Mouse (Mus musculus): ENCODE results near the gene Ankrd31. TPM values are rescaled to one million over a fixed set of nuclear protein-coding genes. Genes with fewer than 3 reads are reported as not detected.

Ankrd31 gene
- not detected in 2 replicates for polyA plus RNA-seq (2016; fragmentation: Nextera tagmentation; extraction: Ambion mirVana)

DNA sequence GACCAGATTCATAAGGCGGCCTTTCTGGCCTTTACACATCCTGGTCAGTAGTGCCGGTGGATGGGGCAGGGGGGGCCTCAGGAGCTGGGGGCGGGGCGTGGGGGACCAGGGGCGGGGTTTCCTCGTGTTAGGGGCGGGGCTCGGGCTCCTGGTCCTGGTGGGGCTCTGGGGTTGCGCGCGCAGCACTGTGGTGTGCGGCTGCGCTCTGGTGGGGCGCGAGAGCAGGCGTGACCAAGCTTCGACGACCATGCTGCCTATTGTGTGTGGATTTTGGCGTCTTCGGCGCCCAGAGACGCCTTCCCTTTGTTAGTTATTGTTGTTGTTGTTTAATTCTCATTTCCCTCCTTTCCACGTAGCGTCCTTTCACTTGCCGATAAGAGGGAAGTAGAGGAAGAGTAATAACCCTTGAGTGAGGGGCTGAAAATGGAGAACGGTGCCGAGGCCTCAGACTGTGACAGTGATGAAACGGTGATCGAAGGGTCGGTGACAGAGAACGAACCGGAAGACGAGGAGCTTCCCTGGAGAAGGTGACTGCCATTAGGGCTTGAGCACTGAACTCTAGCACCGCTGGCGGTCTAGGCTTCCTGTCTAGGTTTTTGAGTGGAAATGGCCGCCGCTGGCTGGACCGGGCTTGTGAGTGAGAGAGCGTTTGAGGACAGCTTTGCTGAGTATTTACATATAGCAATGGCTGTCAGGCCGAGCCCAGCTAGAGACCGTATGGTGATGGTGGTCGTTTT lies at the start of gene Ankrd31:
Gene Ankrd31 (plus strand): TSS at position 164 of the 737 bp plus-strand sequence.
- WGBS: 90% methylated on average over 42 of the region's 42 CpGs
- H3K4me3 ChIP-seq: no peak within 1 kb of the TSS
- no peaks in the 10 kb centered on the region for H3K9me3 ChIP-seq
- no peaks in the 10 kb centered on the region for H3K27me3 ChIP-seq (replicated peaks)
- no peaks in the 10 kb centered on the region for H3K36me3 ChIP-seq
- no peak within 1 kb of the TSS for H3K27ac ChIP-seq
- no peak for ATAC-seq (ENCODE audit: low FRiP score, low read depth)
- H3K4me1 ChIP-seq: no peaks in the 10 kb centered on the region
- no peak within 1 kb of the TSS for H3K9ac ChIP-seq
- H3K4me2 ChIP-seq (replicated peaks): no peak within 1 kb of the TSS

- no peaks in the 10 kb centered on the region for H3K27me3 ChIP-seq (replicated peaks)
- H3K4me3 ChIP-seq: no peak overlapping the region
- no peak overlapping the region for H3K4me2 ChIP-seq (replicated peaks)
- ATAC-seq (ENCODE audit: low FRiP score, low read depth): no peak
- no peak overlapping the region for H3K9ac ChIP-seq
- H3K4me1 ChIP-seq: no peaks in the 10 kb centered on the region
- no peaks in the 10 kb centered on the region for H3K9me3 ChIP-seq
- no peaks in the 10 kb centered on the region for H3K36me3 ChIP-seq
- WGBS: 83% methylated on average over 9 of the region's 9 CpGs
- H3K27ac ChIP-seq: no peak overlapping the region
Observed at GRCm38 (mm10) chr13:96702567-96703278, 45.3 kb upstream of the Ankrd31 start.

- H3K4me3 ChIP-seq: no peak overlapping the region
- WGBS: 81% methylated on average over 8 of the region's 8 CpGs
- no peak overlapping the region for H3K27ac ChIP-seq
Observed at GRCm38 (mm10) chr13:96709269-96710233, 38.5 kb upstream of the Ankrd31 start.

DNA sequence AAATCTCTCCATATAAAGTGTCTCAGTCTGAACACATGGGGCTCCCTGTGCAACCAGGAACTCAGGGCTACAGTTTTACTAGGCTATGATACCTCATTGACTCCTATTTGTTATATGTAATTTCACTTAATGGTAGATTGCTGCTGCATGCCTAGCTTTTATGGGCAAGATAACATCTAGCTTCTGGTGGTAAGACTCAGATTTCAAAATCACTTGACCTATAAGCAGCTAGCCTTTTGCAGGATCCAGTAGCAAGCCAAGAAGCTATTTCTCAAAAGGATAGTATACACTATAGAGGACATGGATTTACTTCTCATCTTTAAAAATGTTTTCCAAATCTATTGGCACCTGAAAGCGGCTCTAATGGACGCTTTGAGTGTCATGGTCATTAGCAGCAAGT lies 31.8 kb upstream of the Ankrd31 start:
- Histone ChIP-seq H3K4me3 (no peak overlapping the region), H3K27me3 (replicated peaks) (no peaks in the 10 kb centered on the region), H3K9me3 (no peaks in the 10 kb centered on the region), H3K9ac (no peak overlapping the region), H3K4me2 (replicated peaks) (no peak overlapping the region), H3K4me1 (no peaks in the 10 kb centered on the region), H3K27ac (no peak overlapping the region), H3K36me3 (no peaks in the 10 kb centered on the region)
- WGBS: 87% methylated on average over 2 of the region's 2 CpGs
- ATAC-seq (ENCODE audit: low FRiP score, low read depth): no peak

More at GRCm38 (mm10) chr13:96709269-96710233, 38.5 kb upstream of the Ankrd31 start:
- Histone ChIP-seq H3K27me3 (replicated peaks) (no peaks in the 10 kb centered on the region), H3K4me2 (replicated peaks) (no peak overlapping the region), H3K9ac (no peak overlapping the region), H3K36me3 (no peaks in the 10 kb centered on the region), H3K9me3 (no peaks in the 10 kb centered on the region), H3K4me1 (no peaks in the 10 kb centered on the region)
- ATAC-seq (ENCODE audit: low FRiP score, low read depth): no peak

DNA sequence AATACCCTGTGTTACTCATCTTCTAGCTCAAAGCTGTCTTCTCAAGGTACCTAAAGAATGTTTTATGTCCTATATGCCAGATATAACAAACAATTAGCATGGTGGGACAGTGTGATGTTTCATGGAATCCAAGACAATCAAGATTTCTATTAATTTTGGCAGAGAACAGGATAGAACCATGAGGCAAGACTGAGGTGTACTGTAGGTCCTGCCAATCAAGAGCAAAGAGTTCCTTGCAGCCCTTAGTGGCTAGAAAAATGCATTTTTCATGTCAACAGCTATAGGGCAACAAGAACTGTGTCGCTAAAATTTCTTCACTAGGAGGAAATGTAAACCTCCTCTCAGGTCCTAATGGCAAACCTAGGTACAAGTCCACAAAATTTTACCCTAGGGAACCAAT lies 30.3 kb upstream of the Ankrd31 start:
- ATAC-seq (ENCODE audit: low FRiP score, low read depth): no peak
- no peak overlapping the region for H3K27ac ChIP-seq
- H3K9ac ChIP-seq: no peak overlapping the region
- H3K27me3 ChIP-seq (replicated peaks): no peaks in the 10 kb centered on the region
- no peaks in the 10 kb centered on the region for H3K36me3 ChIP-seq
- no peaks in the 10 kb centered on the region for H3K4me1 ChIP-seq
- no peaks in the 10 kb centered on the region for H3K9me3 ChIP-seq
- no peak overlapping the region for H3K4me2 ChIP-seq (replicated peaks)
- WGBS: 69% methylated on average over 1 of the region's 1 CpGs
- no peak overlapping the region for H3K4me3 ChIP-seq

- ATAC-seq (ENCODE audit: low FRiP score, low read depth): no peak
Observed at GRCm38 (mm10) chr13:96720003-96720402, 28.1 kb upstream of the Ankrd31 start.

GRCm38 (mm10) chr13:96728289-96728688 lies 19.8 kb upstream of the Ankrd31 start:
- H3K4me3 ChIP-seq: no peak overlapping the region
- no peak overlapping the region for H3K4me2 ChIP-seq (replicated peaks)
- ATAC-seq (ENCODE audit: low FRiP score, low read depth): no peak
- H3K4me1 ChIP-seq: no peaks in the 10 kb centered on the region
- H3K9ac ChIP-seq: no peak overlapping the region
- no peak overlapping the region for H3K27ac ChIP-seq
- 68% methylated on average over 7 of the region's 7 CpGs for WGBS
- no peaks in the 10 kb centered on the region for H3K27me3 ChIP-seq (replicated peaks)
- no peaks in the 10 kb centered on the region for H3K9me3 ChIP-seq
- no peaks in the 10 kb centered on the region for H3K36me3 ChIP-seq

More at GRCm38 (mm10) chr13:96720003-96720402, 28.1 kb upstream of the Ankrd31 start:
- Histone ChIP-seq H3K4me2 (replicated peaks) (no peak overlapping the region), H3K27me3 (replicated peaks) (no peaks in the 10 kb centered on the region), H3K4me3 (no peak overlapping the region), H3K9ac (no peak overlapping the region), H3K36me3 (no peaks in the 10 kb centered on the region), H3K9me3 (no peaks in the 10 kb centered on the region), H3K27ac (no peak overlapping the region), H3K4me1 (no peaks in the 10 kb centered on the region)
- 91% methylated on average over 2 of the region's 2 CpGs for WGBS

GRCm38 (mm10) chr13:96729146-96729545 lies 18.9 kb upstream of the Ankrd31 start:
- WGBS: 97% methylated on average over 5 of the region's 5 CpGs
- Histone ChIP-seq H3K27ac (no peak overlapping the region), H3K9me3 (no peaks in the 10 kb centered on the region), H3K4me2 (replicated peaks) (no peak overlapping the region), H3K27me3 (replicated peaks) (no peaks in the 10 kb centered on the region), H3K36me3 (no peaks in the 10 kb centered on the region), H3K4me1 (no peaks in the 10 kb centered on the region), H3K9ac (no peak overlapping the region), H3K4me3 (no peak overlapping the region)
- ATAC-seq (ENCODE audit: low FRiP score, low read depth): no peak

GRCm38 (mm10) chr13:96730116-96730515 lies 18.0 kb upstream of the Ankrd31 start:
- Histone ChIP-seq H3K27ac (no peak overlapping the region), H3K4me2 (replicated peaks) (no peak overlapping the region), H3K9me3 (no peaks in the 10 kb centered on the region), H3K4me1 (no peaks in the 10 kb centered on the region), H3K4me3 (no peak overlapping the region), H3K27me3 (replicated peaks) (no peaks in the 10 kb centered on the region), H3K9ac (no peak overlapping the region), H3K36me3 (no peaks in the 10 kb centered on the region)
- ATAC-seq (ENCODE audit: low FRiP score, low read depth): no peak
- 85% methylated on average over 1 of the region's 1 CpGs for WGBS

DNA sequence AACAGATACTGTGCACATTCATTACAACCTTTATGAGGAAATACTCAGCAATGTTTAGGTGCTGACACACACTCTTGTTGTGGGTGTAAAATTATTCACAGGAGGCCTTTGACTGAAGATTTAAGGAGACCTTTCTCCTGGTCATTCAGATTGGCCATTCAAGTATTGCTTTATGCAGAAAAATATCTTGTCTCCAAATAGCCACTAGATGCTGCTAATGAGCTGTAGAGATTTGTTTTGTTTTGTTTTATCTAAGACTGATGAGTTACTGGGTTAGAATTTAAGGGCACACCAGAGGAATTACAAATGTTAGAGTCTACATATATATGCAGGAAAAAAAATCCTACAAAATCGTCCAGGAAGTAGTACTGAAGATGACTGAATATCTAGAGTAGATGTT lies 12.9 kb upstream of the Ankrd31 start:
- WGBS: 44% methylated on average over 1 of the region's 1 CpGs
- Histone ChIP-seq H3K9ac (no peak overlapping the region), H3K36me3 (no peaks in the 10 kb centered on the region)

DNA sequence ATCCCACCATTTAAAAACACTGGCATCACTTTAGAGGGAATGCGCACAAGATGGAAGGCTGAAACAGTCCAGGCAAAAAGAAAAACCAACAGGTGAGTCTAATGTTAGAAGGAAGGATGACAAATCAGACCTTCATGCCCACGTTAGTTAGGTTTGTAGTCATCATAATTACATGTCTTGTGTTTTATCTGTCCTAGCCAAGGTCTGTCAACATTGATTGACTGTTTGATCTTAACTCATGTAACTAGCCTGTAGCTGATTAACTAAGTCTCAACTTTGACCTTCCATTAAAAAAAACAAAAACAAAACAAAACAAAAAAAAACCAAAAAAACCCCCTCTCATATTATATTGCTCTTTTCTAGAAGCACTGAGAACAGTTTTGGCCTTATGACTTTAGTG lies 7.9 kb upstream of the Ankrd31 start:
- Histone ChIP-seq H3K36me3 (no peaks in the 10 kb centered on the region), H3K4me1 (no peaks in the 10 kb centered on the region), H3K27me3 (replicated peaks) (no peaks in the 10 kb centered on the region), H3K9me3 (no peaks in the 10 kb centered on the region), H3K9ac (no peak overlapping the region), H3K27ac (no peak overlapping the region), H3K4me2 (replicated peaks) (no peak overlapping the region), H3K4me3 (no peak overlapping the region)
- ATAC-seq (ENCODE audit: low FRiP score, low read depth): no peak
- 84% methylated on average over 2 of the region's 2 CpGs for WGBS

More for the DNA sequence above, 12.9 kb upstream of the Ankrd31 start:
- Histone ChIP-seq H3K4me3 (no peak overlapping the region), H3K27me3 (replicated peaks) (no peaks in the 10 kb centered on the region), H3K4me1 (no peaks in the 10 kb centered on the region), H3K27ac (no peak overlapping the region), H3K4me2 (replicated peaks) (no peak overlapping the region), H3K9me3 (no peaks in the 10 kb centered on the region)
- no peak for ATAC-seq (ENCODE audit: low FRiP score, low read depth)

GRCm38 (mm10) chr13:96742871-96743270 lies 5.2 kb upstream of the Ankrd31 start:
- Histone ChIP-seq H3K9ac (no peak overlapping the region), H3K27ac (no peak overlapping the region)
- WGBS: 88% methylated on average over 2 of the region's 2 CpGs

More at GRCm38 (mm10) chr13:96742871-96743270, 5.2 kb upstream of the Ankrd31 start:
- no peaks in the 10 kb centered on the region for H3K4me1 ChIP-seq
- ATAC-seq (ENCODE audit: low FRiP score, low read depth): no peak
- H3K4me3 ChIP-seq: no peak overlapping the region
- no peaks in the 10 kb centered on the region for H3K9me3 ChIP-seq
- no peaks in the 10 kb centered on the region for H3K36me3 ChIP-seq
- no peaks in the 10 kb centered on the region for H3K27me3 ChIP-seq (replicated peaks)
- no peak overlapping the region for H3K4me2 ChIP-seq (replicated peaks)
